Mouse (Mus musculus) megakaryocyte, embryonic 14.5 days (primary cell): ENCODE data around the gene Rangrf. TPM values are rescaled to one million over a fixed set of nuclear protein-coding genes. Genes with fewer than 3 reads are reported as not detected.
A peak's percentile ranks its signal among the peaks of the same experiment; 100 is the strongest.
"Not testable (repeated sequence)": the region's sequence is repeated elsewhere in the genome, so short reads cannot be mapped to it uniquely, and the experiment has no call there.

Source experiments
- H3K27me3 ChIP-seq: replicated peaks from 2 replicates; pipeline ENCODE3; 2012; ENCODE audit warnings: inconsistent platforms
- H3K36me3 ChIP-seq: replicated peaks from 2 replicates; pipeline ENCODE3; 2012; ENCODE audit warnings: low read length, inconsistent platforms, mixed read lengths
- H3K4me1 ChIP-seq: 2 replicates; pipeline ENCODE4 v1.6.1; 2012; ENCODE audit warnings: inconsistent platforms
- H3K4me3 ChIP-seq: replicated peaks from 2 replicates; pipeline ENCODE3; 2012; ENCODE audit warnings: moderate library complexity, mild to moderate bottlenecking, inconsistent platforms
- H3K9me3 ChIP-seq: 2 replicates; pipeline ENCODE4 v1.6.1; 2012; ENCODE audit warnings: inconsistent platforms
- FLI1 ChIP-seq: IDR thresholded peaks from 2 replicates; pipeline ENCODE4 v1.6.1; 2012; ENCODE audit warnings: low read length, inconsistent platforms, mixed read lengths
- GATA1 ChIP-seq: IDR thresholded peaks from 3 replicates; pipeline ENCODE4 v1.6.1; 2012; ENCODE audit warnings: mixed read lengths, low read length, inconsistent platforms, borderline replicate concordance
- polyA plus RNA-seq: library from polyadenylated mRNA; stranded (reverse); fragments of >175 nt; gene quantifications from 2 replicates; pipeline ENCODE4 v1.2.3, GENCODE M21; 2012; ENCODE audit warnings: low replicate concordance; ENCODE audit not compliant: insufficient read depth

The Rangrf gene
- polyA plus RNA-seq, 1 experiment = 6.1 TPM

- H3K36me3 ChIP-seq = peaks cover 5% of the 10 kb centered on the region
- H3K27me3 ChIP-seq = peaks cover 37% of the 10 kb centered on the region
- peaks cover 6% of the 10 kb centered on the region; the same call in 1 of the 2 replicates for H3K4me1 ChIP-seq
- H3K4me3 ChIP-seq = no peak overlapping the region
- H3K9me3 ChIP-seq = peaks cover 8% of the 10 kb centered on the region; the same call in 1 of the 2 replicates
- TF ChIP-seq GATA1 (no peak), FLI1 (no peak)
Observed at GRCm38 (mm10) chr11:68946806-68947440, 28.1 kb downstream of the Rangrf start.

GRCm38 (mm10) chr11:68946001-68946400, 29.0 kb downstream of the Rangrf start:
- Histone ChIP-seq H3K4me3 (no peak overlapping the region), H3K27me3 (peaks cover 28% of the 10 kb centered on the region), H3K4me1 (peaks cover 6% of the 10 kb centered on the region), H3K9me3 (peaks cover 8% of the 10 kb centered on the region; the same call in 1 of the 2 replicates), H3K36me3 (peaks cover 5% of the 10 kb centered on the region)
- TF ChIP-seq FLI1 (no peak), GATA1 (no peak)

GRCm38 (mm10) chr11:68945245-68945644, 29.7 kb downstream of the Rangrf start:
- no peak overlapping the region for H3K4me3 ChIP-seq
- TF ChIP-seq FLI1 (no peak), GATA1 (no peak)

GRCm38 (mm10) chr11:68942731-68943130, 32.3 kb downstream of the Rangrf start:
- Histone ChIP-seq H3K36me3 (peaks cover 5% of the 10 kb centered on the region), H3K9me3 (peaks cover 8% of the 10 kb centered on the region; the same call in 1 of the 2 replicates), H3K4me1 (peaks cover 24% of the 10 kb centered on the region), H3K27me3 (peaks cover 23% of the 10 kb centered on the region), H3K4me3 (no peak overlapping the region)
- TF ChIP-seq FLI1 (no peak), GATA1 (no peak)

More at GRCm38 (mm10) chr11:68945245-68945644, 29.7 kb downstream of the Rangrf start:
- H3K36me3 ChIP-seq = peaks cover 5% of the 10 kb centered on the region
- peaks cover 11% of the 10 kb centered on the region for H3K4me1 ChIP-seq
- H3K9me3 ChIP-seq = peaks cover 8% of the 10 kb centered on the region; the same call in 1 of the 2 replicates
- H3K27me3 ChIP-seq = peaks cover 28% of the 10 kb centered on the region

GRCm38 (mm10) chr11:68940516-68940915, 34.5 kb downstream of the Rangrf start:
- TF ChIP-seq FLI1 (no peak), GATA1 (no peak)

GRCm38 (mm10) chr11:68939451-68940304, 35.3 kb downstream of the Rangrf start:
- Histone ChIP-seq H3K27me3 (peaks cover 6% of the 10 kb centered on the region), H3K36me3 (peaks cover 2% of the 10 kb centered on the region), H3K4me1 (peaks cover 22% of the 10 kb centered on the region), H3K9me3 (peaks cover 5% of the 10 kb centered on the region; the same call in 1 of the 2 replicates), H3K4me3 (peak overlapping the region; percentile 90)
- TF ChIP-seq GATA1 (no peak), FLI1 (no peak)

More at GRCm38 (mm10) chr11:68940516-68940915, 34.5 kb downstream of the Rangrf start:
- H3K4me1 ChIP-seq = peaks cover 20% of the 10 kb centered on the region
- peaks cover 8% of the 10 kb centered on the region; the same call in 1 of the 2 replicates for H3K9me3 ChIP-seq
- H3K36me3 ChIP-seq = peaks cover 5% of the 10 kb centered on the region
- H3K27me3 ChIP-seq = peaks cover 8% of the 10 kb centered on the region
- H3K4me3 ChIP-seq = peak overlapping the region; percentile 90

- H3K4me1 ChIP-seq = peaks cover 27% of the 10 kb centered on the region
- not testable (repeated sequence) for H3K36me3 ChIP-seq, H3K27me3 ChIP-seq, H3K4me3 ChIP-seq, H3K9me3 ChIP-seq
Observed at GRCm38 (mm10) chr11:68936951-68937350, 38.0 kb downstream of the Rangrf start.

GRCm38 (mm10) chr11:68933885-68934507, 41.0 kb downstream of the Rangrf start:
- TF ChIP-seq GATA1 (no peak), FLI1 (no peak)
- H3K9me3 ChIP-seq = no peaks in the 10 kb centered on the region
- no peaks in the 10 kb centered on the region for H3K36me3 ChIP-seq
- H3K4me3 ChIP-seq = no peak overlapping the region
- H3K27me3 ChIP-seq = peaks cover 4% of the 10 kb centered on the region
- H3K4me1 ChIP-seq = peaks cover 11% of the 10 kb centered on the region

- H3K36me3 ChIP-seq = no peaks in the 10 kb centered on the region
- no peaks in the 10 kb centered on the region for H3K9me3 ChIP-seq
- peaks cover 17% of the 10 kb centered on the region for H3K27me3 ChIP-seq
- TF ChIP-seq FLI1 (no peak), GATA1 (no peak)
- no peak overlapping the region for H3K4me3 ChIP-seq
- peaks cover 14% of the 10 kb centered on the region for H3K4me1 ChIP-seq
Observed at GRCm38 (mm10) chr11:68929947-68930346, 45.0 kb downstream of the Rangrf start.
